Mouse (Mus musculus): ENCODE results near the gene Slc51a. TPM values are rescaled to one million over a fixed set of nuclear protein-coding genes. Genes with fewer than 3 reads are reported as not detected.
A peak's percentile ranks its signal among the peaks of the same experiment; 100 is the strongest.

The Slc51a gene
- polyA plus RNA-seq, 1 experiment from 2014 or later = 0.38 TPM

DNA sequence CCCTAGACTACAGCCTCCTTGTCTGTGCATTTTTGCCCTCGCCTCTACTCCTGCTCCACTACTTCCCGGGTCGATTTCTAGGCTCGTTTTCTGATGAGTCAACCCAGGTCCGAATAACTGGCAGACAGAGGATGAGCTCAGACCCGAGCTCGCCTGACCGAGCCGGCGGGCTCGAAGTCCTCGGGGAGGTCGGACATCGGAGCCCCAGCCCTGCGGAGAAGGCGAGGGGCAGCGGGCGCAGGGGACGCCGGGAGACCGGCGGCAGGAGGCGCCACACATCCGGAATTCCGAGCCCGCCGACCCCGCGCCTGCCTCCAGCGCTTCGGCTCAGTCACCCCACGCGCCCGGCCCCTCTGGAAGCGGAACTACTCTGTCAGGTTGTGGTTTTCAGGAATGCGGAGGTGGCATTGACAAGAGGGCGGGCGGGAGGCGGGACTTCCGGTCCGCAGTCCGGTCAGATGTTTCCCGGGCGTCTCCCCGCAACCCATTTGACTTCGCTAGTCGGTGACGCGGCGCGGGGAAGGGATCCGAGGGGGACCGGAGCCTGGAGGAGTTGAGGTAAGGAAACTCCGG lies 57.1 kb downstream of the Slc51a start, which contains the start of gene Pcyt1a:
Gene Pcyt1a (plus strand): TSS at position 448 of the 573 bp plus-strand sequence.
- H3K36me3 ChIP-seq = no peaks in the 10 kb centered on the region
- H3K4me1 ChIP-seq (replicated peaks) = peaks cover 15% of the 10 kb centered on the region
- no peaks in the 10 kb centered on the region for H3K9me3 ChIP-seq
- ATAC-seq (ENCODE audit: insufficient number of reproducible peaks, insufficient read depth, low FRiP score, low TSS enrichment, low read depth) = peak; percentile 91
- under 1% methylated on average over 54 of the region's 54 CpGs for WGBS
- no peaks in the 10 kb centered on the region for H3K27me3 ChIP-seq
- peak within 1 kb of the TSS; percentile 80 for H3K9ac ChIP-seq (replicated peaks)
- H3K27ac ChIP-seq = peak within 1 kb of the TSS; percentile 77
- H3K4me3 ChIP-seq (replicated peaks) = peak within 1 kb of the TSS; percentile 79
- peak within 1 kb of the TSS; percentile 91 for H3K4me2 ChIP-seq

- no peak for ATAC-seq (ENCODE audit: insufficient number of reproducible peaks, insufficient read depth, low FRiP score, low TSS enrichment, low read depth)
Observed at GRCm38 (mm10) chr16:32427506-32427905, 60.2 kb downstream of the Slc51a start.

More at GRCm38 (mm10) chr16:32427506-32427905, 60.2 kb downstream of the Slc51a start:
- H3K9ac ChIP-seq (replicated peaks) = no peak overlapping the region
- peaks cover 15% of the 10 kb centered on the region for H3K4me1 ChIP-seq (replicated peaks)
- H3K27ac ChIP-seq = no peak overlapping the region
- no peaks in the 10 kb centered on the region for H3K27me3 ChIP-seq
- WGBS = 86% methylated on average over 3 of the region's 3 CpGs
- no peak overlapping the region for H3K4me3 ChIP-seq (replicated peaks)
- H3K36me3 ChIP-seq = no peaks in the 10 kb centered on the region
- H3K4me2 ChIP-seq = no peak overlapping the region
- H3K9me3 ChIP-seq = no peaks in the 10 kb centered on the region

Other genes with a start within 250 kb of the Slc51a start
- 20.1 and 23.9 TPM in 2 replicates for gene Fbxo45, start 240.7 kb downstream of the Slc51a start, polyA plus RNA-seq (2016; fragmentation: Nextera tagmentation; extraction: Ambion mirVana)
- gene Wdr53, start 240.7 kb downstream of the Slc51a start, polyA plus RNA-seq (2016; fragmentation: Nextera tagmentation; extraction: Ambion mirVana) = 18.4 and 19.0 TPM in 2 replicates
- not detected in 2 replicates for gene Smco1, start 216.4 kb downstream of the Slc51a start, polyA plus RNA-seq (2016; fragmentation: Nextera tagmentation; extraction: Ambion mirVana)
- 35.7 and 39.7 TPM in 2 replicates for gene Rnf168, start 210.4 kb downstream of the Slc51a start, polyA plus RNA-seq (2016; fragmentation: Nextera tagmentation; extraction: Ambion mirVana)
- gene Ubxn7, start 155.6 kb downstream of the Slc51a start, polyA plus RNA-seq (2016; fragmentation: Nextera tagmentation; extraction: Ambion mirVana) = 34.6 and 34.8 TPM in 2 replicates
- gene Tm4sf19, start 87.4 kb downstream of the Slc51a start, polyA plus RNA-seq (2016; fragmentation: Nextera tagmentation; extraction: Ambion mirVana) = not detected in 2 replicates
- 31.4 and 31.9 TPM in 2 replicates for gene Tctex1d2, start 68.2 kb downstream of the Slc51a start, polyA plus RNA-seq (2016; fragmentation: Nextera tagmentation; extraction: Ambion mirVana)
- gene Pcyt1a, start 57.0 kb downstream of the Slc51a start, polyA plus RNA-seq (2016; fragmentation: Nextera tagmentation; extraction: Ambion mirVana) = 35.2 and 37.4 TPM in 2 replicates
- not detected in 2 replicates for gene Zdhhc19, start 8.4 kb upstream of the Slc51a start, polyA plus RNA-seq (2016; fragmentation: Nextera tagmentation; extraction: Ambion mirVana)
- 40.7 and 43.9 TPM in 2 replicates for gene Tfrc, start 121.0 kb upstream of the Slc51a start, polyA plus RNA-seq (2016; fragmentation: Nextera tagmentation; extraction: Ambion mirVana)
- gene Tnk2, start 156.0 kb upstream of the Slc51a start, polyA plus RNA-seq (2016; fragmentation: Nextera tagmentation; extraction: Ambion mirVana) = 11.9 and 12.0 TPM in 2 replicates
- not detected in 2 replicates for gene Muc4, start 248.0 kb upstream of the Slc51a start, polyA plus RNA-seq (2016; fragmentation: Nextera tagmentation; extraction: Ambion mirVana)

Measured in limb, embryonic 12.5 days (tissue).